Mouse (Mus musculus) kidney, adult 11 months (tissue): Measurements from ENCODE around the gene Tmem132b.

Source experiments
- DNase-seq: peaks from one replicate; pipeline ENCODE4 v3.0.0; 2022

The Tmem132b gene

DNA sequence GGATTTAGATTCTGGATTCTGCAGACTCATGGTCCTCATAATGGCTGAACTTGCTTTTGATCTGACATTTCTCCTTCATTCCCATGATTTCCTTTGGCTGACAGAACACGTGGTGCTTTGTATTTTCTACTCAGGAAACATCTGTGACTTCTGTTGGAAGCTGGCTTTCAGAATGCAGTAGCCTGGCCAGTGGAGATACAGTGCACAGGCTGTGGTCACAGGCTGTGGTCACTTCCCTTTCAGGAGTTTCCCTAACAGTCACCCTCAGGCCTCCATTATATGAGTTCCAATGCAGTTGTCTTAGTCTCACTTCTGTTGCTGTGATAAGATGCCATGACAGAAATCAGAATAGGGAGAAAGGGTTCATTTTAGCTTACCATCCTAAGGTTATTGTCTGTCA, 262.7 kb downstream of the Tmem132b start:
- no peak for DNase-seq

DNA sequence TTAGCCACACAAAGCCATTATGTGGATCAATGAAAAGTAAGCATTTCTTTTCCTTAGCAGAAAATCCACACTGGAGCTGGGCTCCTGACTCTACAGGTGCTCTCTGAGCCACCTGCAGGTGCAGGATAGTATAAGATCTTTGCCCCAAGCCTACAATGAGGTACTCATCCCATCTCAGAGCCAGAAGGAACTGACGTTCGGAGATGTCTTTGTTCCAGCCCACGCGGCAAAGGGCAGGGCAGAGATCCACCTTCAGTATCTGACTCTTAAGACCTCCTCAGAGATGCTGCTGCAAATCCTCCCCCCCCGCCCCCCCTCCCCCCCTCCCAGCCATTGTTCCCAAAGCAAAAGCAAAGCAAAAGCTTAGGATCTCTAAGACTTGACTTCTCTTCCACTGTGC, 268.0 kb downstream of the Tmem132b start:
- no peak for DNase-seq

DNA sequence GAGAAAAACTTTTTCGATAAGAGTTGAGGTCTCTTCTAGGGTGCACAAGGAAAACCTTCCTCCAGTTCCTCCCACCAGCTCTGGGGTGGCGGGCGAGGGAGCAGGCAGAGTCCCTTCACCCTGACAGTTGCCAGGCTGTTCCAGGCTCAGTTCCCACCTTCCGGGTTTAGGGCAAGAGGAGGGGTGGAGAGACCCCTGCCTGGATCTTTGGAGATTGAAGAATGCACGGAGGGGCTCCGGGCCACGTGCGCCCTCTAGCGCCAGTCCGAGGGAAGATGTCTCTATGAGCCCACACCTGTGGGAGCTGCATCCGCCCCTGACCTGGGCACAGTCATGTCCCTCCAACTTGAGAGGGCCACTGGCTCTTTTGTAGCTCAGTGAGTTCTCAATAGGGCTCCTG, 268.5 kb downstream of the Tmem132b start:
- DNase-seq, result no peak

GRCm38 (mm10) chr5:125802801-125803200, 271.2 kb downstream of the Tmem132b start:
- no peak for DNase-seq

GRCm38 (mm10) chr5:125805327-125805726, 273.8 kb downstream of the Tmem132b start:
- no peak for DNase-seq

DNA sequence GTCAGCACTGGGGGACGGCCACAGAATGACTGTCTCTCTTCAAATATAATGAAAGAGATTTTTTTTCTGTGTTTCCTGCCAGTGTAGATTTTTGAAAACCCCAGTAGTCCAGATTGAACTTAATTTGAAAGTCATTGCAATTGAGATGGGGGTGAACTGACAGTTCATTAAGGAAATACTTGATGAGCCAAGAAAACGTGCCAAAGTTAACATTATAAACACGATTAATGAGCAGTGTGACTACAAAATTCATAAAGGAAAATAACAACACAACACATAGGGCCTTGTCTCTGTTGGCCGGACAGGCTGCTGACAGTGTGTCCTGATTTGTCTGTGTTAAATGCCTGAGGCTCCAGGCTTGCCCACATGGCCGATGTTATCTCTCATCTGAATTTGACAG, 276.3 kb downstream of the Tmem132b start:
- no peak for DNase-seq

DNA sequence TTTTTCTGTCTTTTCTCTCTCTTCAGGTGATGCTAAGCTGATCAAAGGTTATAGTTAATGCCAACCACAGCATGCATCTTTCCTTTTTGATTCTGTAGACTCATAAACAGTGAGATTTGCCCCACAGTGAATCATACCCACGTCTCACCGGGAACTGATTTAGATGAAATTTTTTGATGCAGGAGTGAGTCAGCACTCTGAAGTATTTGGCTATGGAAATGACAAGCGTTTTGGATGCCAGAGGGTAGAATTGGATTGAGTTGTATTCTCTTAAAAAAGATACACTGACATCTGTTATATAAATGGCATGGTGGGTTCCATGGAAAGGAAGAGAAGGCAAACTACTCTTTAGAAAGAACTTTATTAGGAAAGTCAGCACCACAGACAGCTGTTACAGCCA, 297.8 kb downstream of the Tmem132b start:
- DNase-seq, result no peak

GRCm38 (mm10) chr5:125835890-125836289, 304.3 kb downstream of the Tmem132b start:
- no peak for DNase-seq

DNA sequence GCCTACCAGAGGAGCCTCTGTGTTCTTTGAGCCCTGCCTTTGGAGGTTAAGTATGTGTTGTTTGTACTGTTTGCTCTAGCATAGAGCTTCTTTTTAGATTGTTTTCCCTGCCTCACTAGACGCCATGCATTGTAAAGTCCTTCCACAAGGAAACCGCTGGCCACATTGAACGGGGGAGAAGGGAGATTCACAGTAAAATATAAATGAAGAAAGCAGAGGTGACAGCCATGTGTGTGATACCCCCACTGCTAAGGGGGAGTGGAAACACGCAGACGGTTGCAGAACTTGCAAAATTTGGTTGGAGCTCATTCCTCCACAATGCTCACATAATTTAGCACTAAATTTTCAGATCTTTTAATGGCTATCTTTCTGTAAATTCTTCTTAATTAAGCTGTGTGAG, 305.2 kb downstream of the Tmem132b start:
- no peak for DNase-seq
